Mouse (Mus musculus): ENCODE data around the gene Ttll6. TPM values are rescaled to one million over a fixed set of nuclear protein-coding genes. Genes with fewer than 3 reads are reported as not detected.

Gene Ttll6
- polyA plus RNA-seq, 1 experiment from 2014 or later, result 0.37 TPM

DNA sequence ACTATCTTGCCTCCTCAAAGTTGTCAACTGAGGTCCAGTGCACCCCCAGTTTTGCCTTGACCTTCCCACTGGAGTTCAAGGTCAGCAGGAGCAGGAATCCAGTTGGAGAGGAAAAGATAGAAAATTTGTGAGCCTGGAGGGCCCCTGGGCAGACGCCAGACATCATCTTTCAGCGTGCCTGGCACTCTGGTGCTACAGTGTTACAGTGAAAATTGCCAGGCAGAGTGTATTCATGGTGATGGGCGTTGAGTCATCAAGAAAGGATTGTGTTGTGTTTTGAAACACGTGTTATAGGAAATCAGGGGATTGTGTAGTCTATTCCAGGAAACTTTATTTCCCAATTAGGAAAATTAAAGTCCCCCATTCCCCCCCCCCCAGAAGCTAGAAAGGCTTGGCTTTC is 10.2 kb downstream of the Ttll6 start:
- no peaks in the 10 kb centered on the region for H3K9me3 ChIP-seq (ENCODE audit: control insufficient read depth, low read length)
- 70% methylated on average over 4 of the region's 4 CpGs for WGBS

DNA sequence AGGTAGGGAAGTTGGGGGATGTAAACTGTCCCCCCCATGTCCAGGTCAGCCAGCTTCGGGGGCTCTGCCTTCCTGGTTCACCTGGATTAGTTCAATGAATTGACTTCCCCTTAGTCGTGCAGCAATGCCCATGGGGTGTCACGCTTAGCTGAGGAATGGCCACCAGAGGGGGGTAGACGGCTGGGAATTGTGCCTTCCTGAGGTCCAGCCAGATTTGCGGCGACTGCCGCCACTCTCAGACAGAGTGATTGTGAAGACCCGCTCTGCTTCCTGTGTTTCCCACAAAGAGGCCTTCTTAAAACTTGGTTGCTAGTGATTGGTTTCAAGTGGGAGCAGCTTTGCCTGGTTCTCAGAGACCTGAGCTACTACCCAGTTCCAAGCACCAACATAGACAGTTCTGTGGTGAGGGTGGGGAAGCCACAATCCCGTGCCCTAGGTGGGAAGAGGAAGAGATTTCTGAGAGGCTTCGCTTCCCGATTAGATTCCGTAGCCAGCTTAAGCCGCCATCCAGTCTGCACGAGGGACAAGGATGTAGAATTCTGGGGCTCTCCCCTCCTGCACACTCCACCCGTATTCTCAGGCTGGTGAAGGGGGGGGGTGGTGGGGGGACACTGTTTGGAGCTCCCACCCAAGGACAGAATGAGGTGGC is 12.2 kb downstream of the Ttll6 start:
- no peaks in the 10 kb centered on the region for H3K36me3 ChIP-seq (replicated peaks; ENCODE audit: control insufficient read depth, insufficient read depth)
- H3K4me3 ChIP-seq (replicated peaks; ENCODE audit: low read length), result no peak overlapping the region
- H3K4me1 ChIP-seq (replicated peaks; ENCODE audit: control insufficient read depth, insufficient read depth, low read length), result 0 out of 2 replicates have a peak, but pooled peaks cover 3% of the 10 kb centered on the region
- H3K9ac ChIP-seq, result no peak overlapping the region
- DNase-seq (ENCODE audit: low spot score) (peak; percentile 81), ATAC-seq (ENCODE audit: low FRiP score) (no peak)
- WGBS, result 3% methylated on average over 15 of the region's 15 CpGs
- H3K27me3 ChIP-seq (ENCODE audit: control insufficient read depth, insufficient read depth, low read length), result peaks cover 51% of the 10 kb centered on the region
- H3K27ac ChIP-seq, result no peak overlapping the region
- no peaks in the 10 kb centered on the region for H3K9me3 ChIP-seq (ENCODE audit: control insufficient read depth, low read length)
- peak overlapping the region; percentile 18 for H3K4me2 ChIP-seq (replicated peaks)

More for the DNA sequence above, 10.2 kb downstream of the Ttll6 start:
- Histone ChIP-seq H3K9ac (no peak overlapping the region), H3K27me3 (ENCODE audit: control insufficient read depth, insufficient read depth, low read length) (peaks cover 40% of the 10 kb centered on the region), H3K4me2 (replicated peaks) (no peak overlapping the region), H3K36me3 (replicated peaks; ENCODE audit: control insufficient read depth, insufficient read depth) (no peaks in the 10 kb centered on the region), H3K4me3 (replicated peaks; ENCODE audit: low read length) (no peak overlapping the region), H3K4me1 (replicated peaks; ENCODE audit: control insufficient read depth, insufficient read depth, low read length) (0 out of 2 replicates have a peak, but pooled peaks cover 3% of the 10 kb centered on the region), H3K27ac (no peak overlapping the region)
- ATAC-seq (ENCODE audit: low FRiP score) (no peak), DNase-seq (ENCODE audit: low spot score) (no peak)

DNA sequence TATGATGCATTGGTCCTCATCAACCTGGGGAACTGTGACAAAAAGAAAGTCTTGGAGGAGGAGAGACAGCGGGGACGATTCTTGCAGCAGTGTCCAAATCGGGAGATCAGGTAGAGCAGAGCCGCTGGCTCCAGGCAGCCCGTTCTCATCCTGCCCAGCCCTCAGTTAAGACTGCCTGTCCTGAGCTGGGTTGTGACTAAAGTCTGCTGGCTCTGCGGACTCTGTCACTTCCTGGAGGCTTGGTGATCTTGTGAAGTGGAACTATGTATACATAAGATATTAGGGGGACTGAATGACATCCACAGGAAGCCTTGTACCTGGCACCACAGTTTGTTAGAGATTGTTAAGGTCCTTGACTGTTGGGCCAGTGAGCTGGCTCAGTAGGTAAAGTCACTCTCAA is 13.9 kb downstream of the Ttll6 start:
- Histone ChIP-seq H3K27ac (no peak overlapping the region), H3K9me3 (ENCODE audit: control insufficient read depth, low read length) (no peaks in the 10 kb centered on the region), H3K9ac (no peak overlapping the region), H3K4me3 (replicated peaks; ENCODE audit: low read length) (no peak overlapping the region), H3K27me3 (ENCODE audit: control insufficient read depth, insufficient read depth, low read length) (peaks cover 51% of the 10 kb centered on the region), H3K4me2 (replicated peaks) (no peak overlapping the region), H3K4me1 (replicated peaks; ENCODE audit: control insufficient read depth, insufficient read depth, low read length) (0 out of 2 replicates have a peak, but pooled peaks cover 3% of the 10 kb centered on the region), H3K36me3 (replicated peaks; ENCODE audit: control insufficient read depth, insufficient read depth) (no peaks in the 10 kb centered on the region)
- DNase-seq (ENCODE audit: low spot score) (no peak), ATAC-seq (ENCODE audit: low FRiP score) (no peak)
- WGBS, result 82% methylated on average over 6 of the region's 6 CpGs

GRCm38 (mm10) chr11:96164769-96165168 is 31.2 kb downstream of the Ttll6 start:
- H3K36me3 ChIP-seq (replicated peaks; ENCODE audit: control insufficient read depth, insufficient read depth), result no peaks in the 10 kb centered on the region
- DNase-seq (ENCODE audit: low spot score) (no peak), ATAC-seq (ENCODE audit: low FRiP score) (no peak)
- no peak overlapping the region for H3K4me3 ChIP-seq (replicated peaks; ENCODE audit: low read length)
- no peak overlapping the region for H3K9ac ChIP-seq
- H3K27ac ChIP-seq, result no peak overlapping the region
- H3K4me2 ChIP-seq (replicated peaks), result no peak overlapping the region
- 69% methylated on average over 12 of the region's 12 CpGs for WGBS
- no peaks in the 10 kb centered on the region for H3K9me3 ChIP-seq (ENCODE audit: control insufficient read depth, low read length)
- H3K27me3 ChIP-seq (ENCODE audit: control insufficient read depth, insufficient read depth, low read length), result peaks cover 76% of the 10 kb centered on the region
- no peaks in the 10 kb centered on the region for H3K4me1 ChIP-seq (replicated peaks; ENCODE audit: control insufficient read depth, insufficient read depth, low read length)

- H3K9me3 ChIP-seq (ENCODE audit: control insufficient read depth, low read length), result no peaks in the 10 kb centered on the region
- 41% methylated on average over 9 of the region's 9 CpGs for WGBS
- H3K4me3 ChIP-seq (replicated peaks; ENCODE audit: low read length), result no peak overlapping the region
- no peak overlapping the region for H3K4me2 ChIP-seq (replicated peaks)
- DNase-seq (ENCODE audit: low spot score) (no peak), ATAC-seq (ENCODE audit: low FRiP score) (no peak)
- H3K9ac ChIP-seq, result no peak overlapping the region
- no peak overlapping the region for H3K27ac ChIP-seq
- H3K36me3 ChIP-seq (replicated peaks; ENCODE audit: control insufficient read depth, insufficient read depth), result no peaks in the 10 kb centered on the region
- H3K27me3 ChIP-seq (ENCODE audit: control insufficient read depth, insufficient read depth, low read length), result peaks cover 98% of the 10 kb centered on the region
- H3K4me1 ChIP-seq (replicated peaks; ENCODE audit: control insufficient read depth, insufficient read depth, low read length), result no peaks in the 10 kb centered on the region
These were observed 34.5 kb downstream of the Ttll6 start for GRCm38 (mm10) chr11:96168125-96168524.

DNA sequence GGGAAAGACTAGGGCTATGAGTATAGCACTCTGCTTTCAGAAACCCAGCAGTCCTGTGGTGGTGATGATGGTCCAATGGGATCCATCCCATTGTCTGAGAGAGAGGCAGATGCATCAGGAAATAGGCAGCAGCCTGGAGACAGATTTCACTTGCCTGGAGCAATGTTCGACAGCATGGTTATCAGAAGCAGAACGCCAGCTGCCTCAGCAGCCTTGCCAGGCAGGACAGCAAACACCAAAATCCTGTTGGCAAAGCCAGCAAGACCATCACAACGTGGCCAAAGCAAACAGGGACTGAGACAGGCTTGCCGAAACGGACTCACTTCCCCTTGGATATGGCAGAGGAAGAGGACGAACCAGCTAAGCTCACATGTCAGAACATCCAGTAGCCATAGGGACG is 35.4 kb downstream of the Ttll6 start:
- ATAC-seq (ENCODE audit: low FRiP score) (no peak), DNase-seq (ENCODE audit: low spot score) (no peak)
- Histone ChIP-seq H3K36me3 (replicated peaks; ENCODE audit: control insufficient read depth, insufficient read depth) (no peaks in the 10 kb centered on the region), H3K27ac (no peak overlapping the region), H3K9ac (no peak overlapping the region), H3K9me3 (ENCODE audit: control insufficient read depth, low read length) (no peaks in the 10 kb centered on the region), H3K27me3 (ENCODE audit: control insufficient read depth, insufficient read depth, low read length) (peaks cover 100% of the 10 kb centered on the region), H3K4me3 (replicated peaks; ENCODE audit: low read length) (no peak overlapping the region), H3K4me1 (replicated peaks; ENCODE audit: control insufficient read depth, insufficient read depth, low read length) (no peaks in the 10 kb centered on the region), H3K4me2 (replicated peaks) (no peak overlapping the region)
- WGBS, result 21% methylated on average over 7 of the region's 7 CpGs

GRCm38 (mm10) chr11:96170711-96171379 is 37.3 kb downstream of the Ttll6 start:
- H3K9ac ChIP-seq, result no peak overlapping the region
- H3K27ac ChIP-seq, result no peak overlapping the region
- DNase-seq (ENCODE audit: low spot score) (no peak), ATAC-seq (ENCODE audit: low FRiP score) (no peak)
- H3K9me3 ChIP-seq (ENCODE audit: control insufficient read depth, low read length), result no peaks in the 10 kb centered on the region
- H3K36me3 ChIP-seq (replicated peaks; ENCODE audit: control insufficient read depth, insufficient read depth), result no peaks in the 10 kb centered on the region
- no peaks in the 10 kb centered on the region for H3K4me1 ChIP-seq (replicated peaks; ENCODE audit: control insufficient read depth, insufficient read depth, low read length)
- peaks cover 100% of the 10 kb centered on the region for H3K27me3 ChIP-seq (ENCODE audit: control insufficient read depth, insufficient read depth, low read length)
- H3K4me3 ChIP-seq (replicated peaks; ENCODE audit: low read length), result no peak overlapping the region
- H3K4me2 ChIP-seq (replicated peaks), result no peak overlapping the region
- WGBS, result 1% methylated on average over 20 of the region's 20 CpGs

DNA sequence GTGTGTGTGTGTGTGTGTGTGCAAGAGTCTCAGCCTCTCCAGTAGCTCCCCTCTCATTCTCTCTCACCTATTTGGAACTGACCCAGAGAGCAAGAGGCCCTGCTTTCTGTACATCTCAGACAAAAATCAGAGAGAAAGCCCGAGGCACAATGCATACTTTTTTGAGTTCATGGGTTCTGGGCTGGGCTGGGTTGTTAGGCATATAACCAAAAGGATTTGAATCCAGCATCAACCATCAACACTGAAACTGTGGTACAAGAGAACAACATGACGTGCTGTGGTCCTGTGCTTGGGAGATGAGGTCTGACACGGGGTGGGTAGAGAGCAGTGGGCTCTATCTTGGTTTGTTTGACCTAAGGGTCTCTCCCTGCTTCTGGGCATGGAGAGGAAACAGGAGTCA is 38.0 kb downstream of the Ttll6 start:
- no peaks in the 10 kb centered on the region for H3K9me3 ChIP-seq (ENCODE audit: control insufficient read depth, low read length)
- H3K27ac ChIP-seq, result no peak overlapping the region
- H3K4me3 ChIP-seq (replicated peaks; ENCODE audit: low read length), result no peak overlapping the region
- no peak overlapping the region for H3K9ac ChIP-seq
- no peaks in the 10 kb centered on the region for H3K4me1 ChIP-seq (replicated peaks; ENCODE audit: control insufficient read depth, insufficient read depth, low read length)
- 3% methylated on average over 3 of the region's 3 CpGs for WGBS
- DNase-seq (ENCODE audit: low spot score), result no peak
- H3K27me3 ChIP-seq (ENCODE audit: control insufficient read depth, insufficient read depth, low read length), result peaks cover 100% of the 10 kb centered on the region
- no peak overlapping the region for H3K4me2 ChIP-seq (replicated peaks)
- ATAC-seq (ENCODE audit: low FRiP score), result no peak
- no peaks in the 10 kb centered on the region for H3K36me3 ChIP-seq (replicated peaks; ENCODE audit: control insufficient read depth, insufficient read depth)

GRCm38 (mm10) chr11:96172511-96173287 is 39.1 kb downstream of the Ttll6 start:
- ATAC-seq (ENCODE audit: low FRiP score), result no peak

More at GRCm38 (mm10) chr11:96172511-96173287, 39.1 kb downstream of the Ttll6 start:
- H3K9me3 ChIP-seq (ENCODE audit: control insufficient read depth, low read length), result no peaks in the 10 kb centered on the region
- peaks cover 98% of the 10 kb centered on the region for H3K27me3 ChIP-seq (ENCODE audit: control insufficient read depth, insufficient read depth, low read length)
- no peak overlapping the region for H3K27ac ChIP-seq
- H3K36me3 ChIP-seq (replicated peaks; ENCODE audit: control insufficient read depth, insufficient read depth), result no peaks in the 10 kb centered on the region
- WGBS, result 1% methylated on average over 25 of the region's 25 CpGs
- no peak overlapping the region for H3K4me3 ChIP-seq (replicated peaks; ENCODE audit: low read length)
- no peak overlapping the region for H3K9ac ChIP-seq
- H3K4me2 ChIP-seq (replicated peaks), result no peak overlapping the region
- no peaks in the 10 kb centered on the region for H3K4me1 ChIP-seq (replicated peaks; ENCODE audit: control insufficient read depth, insufficient read depth, low read length)
- DNase-seq (ENCODE audit: low spot score), result no peak

Data from hindbrain, embryonic 14.5 days (tissue).